Comparison of ENCODE assay signal across 10 mouse cellular contexts in genomic region chr13:63096764-63097163, GRCm38 (mm10).
DNase-seq lines count a peak whose midpoint lies in the region; ATAC-seq lines count a peak whose summit lies in the region.
"Had no signal": no experiment of that assay in that cellular context is flagged by ENCODE, and none has a peak within 500 bp of the region (broad histone marks: within the 10 kb centered on the region; RNA-seq: fewer than 3 reads in every experiment).

No protein-coding gene starts in this region.

- no peaks in the 10 kb centered on the region for H3K27me3 ChIP-seq in liver, embryonic 15.5 days

- H3K36me3 ChIP-seq in liver, embryonic 15.5 days (replicated peaks), result no peaks in the 10 kb centered on the region

- no peak overlapping the region for H3K4me2 ChIP-seq in liver, embryonic 15.5 days

- H3K9ac ChIP-seq in liver, embryonic 15.5 days, result no peak overlapping the region

- peak; percentile 85 for ATAC-seq in liver, embryonic 15.5 days (ENCODE audit: insufficient read depth)

- H3K4me3 ChIP-seq in liver, embryonic 15.5 days (replicated peaks), result no peak overlapping the region
- H3K4me3 ChIP-seq: erythroblast, embryonic 14.5 days had no signal

- H3K27ac ChIP-seq in liver, embryonic 15.5 days (replicated peaks), result no peak overlapping the region

- peak; percentile 62 for DNase-seq in adrenal gland, adult 2 months
- no peak for DNase-seq in adrenal gland, postnatal 4 days (ENCODE audit: low spot score in 2 of 2)
- peak; percentile 21 to 56 for DNase-seq in adrenal gland, postnatal 36 days
- DNase-seq in kidney, adult 18-20 months, result peak; percentile 37
- no peak for DNase-seq in testis, postnatal 10 days (ENCODE audit: low spot score)
- DNase-seq in embryo, embryonic 10.5 days (ENCODE audit: low spot score), result no peak
- DNase-seq in urinary bladder, postnatal 25 days (ENCODE audit: low spot score), result no peak
- DNase-seq: thymus, postnatal 36 days had no signal

- no peaks in the 10 kb centered on the region for H3K9me3 ChIP-seq in liver, embryonic 15.5 days (replicated peaks)

- peaks cover 3% of the 10 kb centered on the region; the same call in 1 of the 2 replicates for H3K4me1 ChIP-seq in liver, embryonic 15.5 days (replicated peaks)

- WGBS in liver, embryonic 15.5 days (ENCODE audit: insufficient replicate concordance), result 48% methylated on average over 3 of the region's 3 CpGs

Comparison
In these comparisons a context has a peak if more than half of its experiments do, and no peak if none do; other contexts are left out.
1. DNase-seq: peak in adrenal gland, adult 2 months (single experiment), adrenal gland, postnatal 36 days (2 of 2) and kidney, adult 18-20 months (single experiment); none in adrenal gland, postnatal 4 days (0 of 2), testis, postnatal 10 days (single experiment), embryo, embryonic 10.5 days (single experiment) and urinary bladder, postnatal 25 days (single experiment).